In genomic region chr8:56621093-56621492, GRCm38 (mm10) we compare ENCODE assay signal across 18 mouse cellular contexts.
A peak's percentile ranks its signal among the peaks of the same experiment; 100 is the strongest.
DNase-seq lines count a peak whose midpoint lies in the region; ATAC-seq lines count a peak whose summit lies in the region.
"Had no signal": no experiment of that assay in that cellular context is flagged by ENCODE, and none has a peak within 500 bp of the region (broad histone marks: within the 10 kb centered on the region; RNA-seq: fewer than 3 reads in every experiment).

No protein-coding gene starts in this region.

- no peaks in the 10 kb centered on the region for H3K9me3 ChIP-seq in heart, embryonic 10.5 days
- no peaks in the 10 kb centered on the region for H3K9me3 ChIP-seq in liver, embryonic 11.5 days (ENCODE audit: control insufficient read depth, low read length)
- H3K9me3 ChIP-seq in intestine, embryonic 15.5 days, result no peaks in the 10 kb centered on the region
- H3K9me3 ChIP-seq in liver, embryonic 15.5 days (replicated peaks), result no peaks in the 10 kb centered on the region
- H3K9me3 ChIP-seq: neural tube, embryonic 13.5 days had no signal

- peak overlapping the region; percentile 71 for H3K27ac ChIP-seq in heart, embryonic 10.5 days
- no peak overlapping the region for H3K27ac ChIP-seq in liver, embryonic 11.5 days (ENCODE audit: low read depth, low read length)
- H3K27ac ChIP-seq in intestine, embryonic 15.5 days, result no peak overlapping the region
- no peak overlapping the region for H3K27ac ChIP-seq in liver, embryonic 15.5 days (replicated peaks)
- H3K27ac ChIP-seq: gastrocnemius, adult 2 months; kidney, postnatal 0 days; left cerebral cortex, adult 2 months; neural tube, embryonic 13.5 days had no signal

- WGBS in heart, embryonic 10.5 days, result 16% methylated on average over 4 of the region's 4 CpGs
- 24% methylated on average over 4 of the region's 4 CpGs for WGBS in liver, embryonic 11.5 days
- WGBS in intestine, embryonic 15.5 days, result 38% methylated on average over 4 of the region's 4 CpGs
- WGBS in liver, embryonic 15.5 days (ENCODE audit: insufficient replicate concordance), result 13% methylated on average over 4 of the region's 4 CpGs

- H3K9ac ChIP-seq in liver, embryonic 11.5 days (ENCODE audit: low read depth, low read length), result no peak overlapping the region
- no peak overlapping the region for H3K9ac ChIP-seq in intestine, embryonic 15.5 days
- H3K9ac ChIP-seq in liver, embryonic 15.5 days, result no peak overlapping the region
- H3K9ac ChIP-seq: neural tube, embryonic 13.5 days had no signal

- DNase-seq in heart, embryonic 10.5 days (ENCODE audit: low spot score), result no peak
- DNase-seq in heart, adult 9 months (ENCODE audit: low spot score in 2 of 2), result no peak
- no peak for DNase-seq in liver, embryonic 11.5 days (ENCODE audit: low spot score)
- no peak for DNase-seq in liver
- no peak for DNase-seq in cerebellum, postnatal 4 days (ENCODE audit: low spot score in 2 of 2)
- no peak for DNase-seq in gastrocnemius, adult 18-20 months (ENCODE audit: low spot score)
- DNase-seq: B cell, adult 2 months; cerebellum, adult 11 months; cerebellum, postnatal 25 days; gastrocnemius, adult 2 months; heart, postnatal 4 days; thymus, adult 2 months had no signal

- no peak for ATAC-seq in liver, embryonic 11.5 days (replicated peaks; ENCODE audit: low FRiP score)
- no peak for ATAC-seq in intestine, embryonic 15.5 days
- ATAC-seq in liver, embryonic 15.5 days (ENCODE audit: insufficient read depth), result no peak
- ATAC-seq: forebrain, embryonic 16.5 days had no signal

- no peaks in the 10 kb centered on the region for H3K36me3 ChIP-seq in heart, embryonic 10.5 days
- H3K36me3 ChIP-seq in liver, embryonic 11.5 days (ENCODE audit: control insufficient read depth, insufficient read depth, low read length), result no peaks in the 10 kb centered on the region
- H3K36me3 ChIP-seq in intestine, embryonic 15.5 days, result no peaks in the 10 kb centered on the region
- no peaks in the 10 kb centered on the region for H3K36me3 ChIP-seq in liver, embryonic 15.5 days (replicated peaks)
- H3K36me3 ChIP-seq: neural tube, embryonic 13.5 days had no signal

- H3K27me3 ChIP-seq in heart, embryonic 10.5 days (ENCODE audit: insufficient read depth, poor library complexity, severe bottlenecking), result no peaks in the 10 kb centered on the region
- peaks cover 26% of the 10 kb centered on the region for H3K27me3 ChIP-seq in liver, embryonic 11.5 days (replicated peaks; ENCODE audit: control insufficient read depth, insufficient read depth, low read length)
- peaks cover 7% of the 10 kb centered on the region; the same call in 1 of the 2 replicates for H3K27me3 ChIP-seq in intestine, embryonic 15.5 days (replicated peaks)
- H3K27me3 ChIP-seq in liver, embryonic 15.5 days, result peaks cover 54% of the 10 kb centered on the region

- H3K4me1 ChIP-seq in heart, embryonic 10.5 days, result peaks cover 54% of the 10 kb centered on the region
- peaks cover 25% of the 10 kb centered on the region for H3K4me1 ChIP-seq in liver, embryonic 11.5 days (replicated peaks; ENCODE audit: control insufficient read depth, insufficient read depth, low read length)
- H3K4me1 ChIP-seq in intestine, embryonic 15.5 days (replicated peaks), result peaks cover 18% of the 10 kb centered on the region
- 0 out of 2 replicates have a peak, but pooled peaks cover 12% of the 10 kb centered on the region for H3K4me1 ChIP-seq in liver, embryonic 15.5 days (replicated peaks)

- H3K4me2 ChIP-seq in liver, embryonic 11.5 days, result peak overlapping the region; percentile 51
- 0 out of 2 replicates have a peak overlapping the region, but pooled peaks have one; percentile 7 for H3K4me2 ChIP-seq in intestine, embryonic 15.5 days (replicated peaks)
- H3K4me2 ChIP-seq in liver, embryonic 15.5 days, result peak overlapping the region; percentile 18; the same call in 1 of the 2 replicates
- H3K4me2 ChIP-seq: neural tube, embryonic 13.5 days had no signal

- H3K4me3 ChIP-seq in heart, embryonic 10.5 days, result peak overlapping the region; percentile 41
- no peak overlapping the region for H3K4me3 ChIP-seq in liver, embryonic 11.5 days (ENCODE audit: low read depth, low read length)
- no peak overlapping the region for H3K4me3 ChIP-seq in intestine, embryonic 15.5 days (replicated peaks)
- H3K4me3 ChIP-seq in liver, embryonic 15.5 days (replicated peaks), result no peak overlapping the region
- H3K4me3 ChIP-seq: gastrocnemius, adult 2 months; left cerebral cortex, adult 2 months; neural tube, embryonic 13.5 days had no signal
